Mouse (Mus musculus) hindbrain, embryonic 16.5 days (tissue): ENCODE data around the gene Lce3b. TPM values are rescaled to one million over a fixed set of nuclear protein-coding genes. Genes with fewer than 3 reads are reported as not detected.
A peak's percentile ranks its signal among the peaks of the same experiment; 100 is the strongest.

Experiments used
- ATAC-seq: fragments of 200-750 bp; cut with Nextera tagmentation; 2 replicates; pipeline ENCODE4 v1.8.0; 2017; ENCODE audit warnings: moderate TSS enrichment, moderate library complexity
- H3K27ac ChIP-seq: fragments of 300-500 bp; sonication (generic); 2 replicates; pipeline ENCODE4 v1.5.1; 2014; ENCODE audit warnings: low read depth, mild to moderate bottlenecking, control low read depth, low read length, moderate library complexity
- H3K27me3 ChIP-seq: fragments of 300-500 bp; sonication (generic); replicated peaks from 2 replicates; pipeline ENCODE4 v1.6.1; 2014; ENCODE audit warnings: low read length; ENCODE audit not compliant: control insufficient read depth, insufficient read depth
- H3K36me3 ChIP-seq: fragments of 300-500 bp; sonication (generic); 2 replicates; pipeline ENCODE4 v1.6.1; 2014; ENCODE audit warnings: mild to moderate bottlenecking, low read length, moderate library complexity, mixed read lengths; ENCODE audit not compliant: control insufficient read depth, insufficient read depth
- H3K4me1 ChIP-seq: fragments of 300-500 bp; sonication (generic); 2 replicates; pipeline ENCODE4 v1.6.1; 2014; ENCODE audit warnings: low read depth, low read length; ENCODE audit not compliant: control insufficient read depth, insufficient read depth
- H3K4me2 ChIP-seq: fragments of 300-500 bp; sonication (generic); 2 replicates; pipeline ENCODE4 v1.6.1; 2014; ENCODE audit warnings: mild to moderate bottlenecking, low read length, control low read depth, moderate library complexity
- H3K4me3 ChIP-seq: fragments of 300-500 bp; sonication (generic); 2 replicates; pipeline ENCODE4 v1.5.1; 2014; ENCODE audit warnings: mild to moderate bottlenecking, low read length, control low read depth, moderate library complexity
- H3K9ac ChIP-seq: fragments of 300-500 bp; sonication (generic); 2 replicates; pipeline ENCODE4 v1.6.1; 2014; ENCODE audit warnings: low read depth, mild to moderate bottlenecking, control low read depth, low read length, moderate library complexity
- H3K9me3 ChIP-seq: fragments of 300-500 bp; sonication (generic); 2 replicates; pipeline ENCODE4 v1.6.1; 2014; ENCODE audit warnings: mild to moderate bottlenecking, low read length, moderate library complexity; ENCODE audit not compliant: control insufficient read depth
- WGBS: fragments of 180-500 bp; shearing (Covaris S2); extraction: QIAGEN DNeasy Blood & Tissue Kit; methylation state at CpG from one replicate; pipeline ENCODE4 v1.1.7; 2014; 5-methylcytosine and 5-hydroxymethylcytosine counted together
- polyA plus RNA-seq: library from polyadenylated mRNA; unstranded; fragments of >200 nt; fragmentation: Nextera tagmentation; extraction: Ambion mirVana; gene quantifications from 2 replicates; pipeline ENCODE4 v1.2.1, GENCODE M21; 2015

Gene Lce3b
- polyA plus RNA-seq = not detected in 2 replicates

DNA sequence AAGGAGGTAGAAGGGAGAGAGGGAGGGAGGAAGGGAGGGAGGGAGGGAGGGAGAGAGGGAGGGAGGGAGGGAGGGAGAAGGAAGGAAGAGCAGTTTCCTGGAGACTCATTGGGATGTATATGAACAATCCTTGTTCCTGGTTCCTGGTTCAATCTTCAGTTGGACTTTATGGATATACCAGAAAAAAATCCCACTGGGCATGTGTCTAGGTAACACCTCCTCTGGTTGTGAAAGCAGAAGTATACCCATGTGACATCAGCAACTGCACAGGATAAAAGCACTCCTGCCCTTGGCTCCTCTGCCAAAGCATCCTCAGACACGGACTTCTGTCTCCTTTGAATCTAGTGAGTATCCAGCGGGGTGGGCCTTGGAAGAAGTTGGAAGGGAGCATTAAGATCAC lies at the start of gene Lce3b:
Lce3b (plus strand) TSS at position 301 of the 400 bp plus-strand sequence.
- Histone ChIP-seq H3K27ac (no peak within 1 kb of the TSS), H3K27me3 (no peaks in the 10 kb centered on the region), H3K9ac (no peak within 1 kb of the TSS), H3K4me3 (no peak within 1 kb of the TSS), H3K9me3 (no peaks in the 10 kb centered on the region), H3K4me1 (no peaks in the 10 kb centered on the region), H3K4me2 (no peak within 1 kb of the TSS), H3K36me3 (no peaks in the 10 kb centered on the region)
- 65% methylated on average over 2 of the region's 2 CpGs for WGBS
- no peak for ATAC-seq

DNA sequence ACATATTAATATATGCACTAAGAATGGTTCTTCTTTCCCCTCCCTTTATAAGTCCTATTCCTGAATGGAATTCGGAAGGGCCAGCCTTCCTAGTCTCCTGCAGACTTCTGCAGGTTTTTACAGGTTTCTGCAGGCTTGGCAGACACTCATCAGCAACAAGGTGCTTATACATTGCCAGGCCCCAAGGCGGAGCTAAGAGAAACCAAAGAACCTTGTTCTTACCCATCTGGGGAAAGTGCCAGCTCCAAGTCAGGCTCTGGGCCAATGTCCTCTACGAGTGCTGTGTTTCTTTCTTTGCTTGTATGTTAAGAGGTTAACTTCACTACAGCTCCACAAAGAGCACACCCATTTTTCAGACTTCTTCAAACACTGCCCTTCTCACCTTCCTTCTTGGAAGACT lies 38.7 kb upstream of the Lce3b start:
- Histone ChIP-seq H3K4me2 (no peak overlapping the region), H3K9me3 (no peaks in the 10 kb centered on the region), H3K36me3 (no peaks in the 10 kb centered on the region), H3K4me1 (no peaks in the 10 kb centered on the region), H3K27me3 (no peaks in the 10 kb centered on the region), H3K4me3 (no peak overlapping the region), H3K9ac (no peak overlapping the region), H3K27ac (no peak overlapping the region)
- no peak for ATAC-seq
- 67% methylated on average over 3 of the region's 3 CpGs for WGBS

GRCm38 (mm10) chr3:92894489-92894888 lies 38.3 kb upstream of the Lce3b start:
- Histone ChIP-seq H3K36me3 (no peaks in the 10 kb centered on the region), H3K4me3 (no peak overlapping the region), H3K27ac (no peak overlapping the region), H3K4me2 (no peak overlapping the region), H3K27me3 (no peaks in the 10 kb centered on the region), H3K4me1 (no peaks in the 10 kb centered on the region), H3K9me3 (no peaks in the 10 kb centered on the region), H3K9ac (no peak overlapping the region)
- WGBS = 64% methylated on average over 1 of the region's 1 CpGs
- no peak for ATAC-seq

- H3K9ac ChIP-seq = no peak overlapping the region
- H3K9me3 ChIP-seq = no peaks in the 10 kb centered on the region
- no peak overlapping the region for H3K27ac ChIP-seq
- H3K4me3 ChIP-seq = no peak overlapping the region
- H3K36me3 ChIP-seq = no peaks in the 10 kb centered on the region
- H3K4me1 ChIP-seq = no peaks in the 10 kb centered on the region
- no peak for ATAC-seq
- no peaks in the 10 kb centered on the region for H3K27me3 ChIP-seq
- H3K4me2 ChIP-seq = no peak overlapping the region
- WGBS = 23% methylated on average over 3 of the region's 3 CpGs
Observed at GRCm38 (mm10) chr3:92902992-92903391, 29.8 kb upstream of the Lce3b start.

DNA sequence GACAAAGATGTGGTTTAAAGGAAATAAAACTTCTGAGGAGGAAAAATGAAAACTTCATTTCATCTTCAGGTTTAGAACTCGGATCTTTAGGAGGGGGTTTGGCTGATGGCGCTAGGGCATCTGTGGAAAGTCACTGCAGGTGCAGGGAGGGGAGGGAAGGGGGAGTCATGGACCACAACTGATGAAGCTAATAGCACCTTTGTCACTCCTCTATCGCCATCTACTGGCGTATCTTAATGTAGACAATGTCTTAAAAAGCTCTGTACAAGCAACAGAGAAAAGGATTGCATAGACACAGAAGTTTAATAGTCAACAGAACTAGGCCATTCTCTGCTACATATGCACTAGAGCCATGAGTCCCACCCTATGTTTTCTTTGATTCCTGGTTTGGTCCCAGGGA lies 29.1 kb upstream of the Lce3b start:
- Histone ChIP-seq H3K9ac (no peak overlapping the region), H3K27me3 (no peaks in the 10 kb centered on the region), H3K36me3 (no peaks in the 10 kb centered on the region), H3K4me2 (no peak overlapping the region), H3K4me1 (no peaks in the 10 kb centered on the region), H3K4me3 (no peak overlapping the region), H3K27ac (no peak overlapping the region), H3K9me3 (no peaks in the 10 kb centered on the region)
- 32% methylated on average over 4 of the region's 4 CpGs for WGBS
- peak; percentile 76; the same call in 1 of the 2 replicates for ATAC-seq

DNA sequence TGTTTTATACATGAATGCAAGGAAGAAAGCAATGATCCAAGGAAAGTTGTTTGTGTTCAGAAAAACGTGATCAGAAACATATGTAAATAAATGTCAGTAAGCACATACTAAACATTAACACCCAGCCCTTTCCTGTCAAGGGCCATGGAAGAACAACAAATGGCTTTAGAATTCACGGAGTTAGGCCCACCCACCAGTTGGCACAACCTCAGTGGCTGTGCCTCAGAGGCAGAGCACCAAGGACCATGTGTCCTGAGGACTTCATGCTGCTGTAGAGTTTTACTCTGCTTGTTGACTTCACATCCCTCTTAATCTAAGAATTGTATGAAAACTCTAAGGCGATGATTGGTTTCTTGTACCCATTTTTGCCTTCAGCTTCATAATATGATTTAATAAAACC lies 27.6 kb upstream of the Lce3b start:
- Histone ChIP-seq H3K4me2 (no peak overlapping the region), H3K27ac (no peak overlapping the region), H3K9ac (no peak overlapping the region), H3K4me1 (no peaks in the 10 kb centered on the region), H3K4me3 (no peak overlapping the region), H3K36me3 (no peaks in the 10 kb centered on the region), H3K9me3 (no peaks in the 10 kb centered on the region), H3K27me3 (no peaks in the 10 kb centered on the region)
- WGBS = 54% methylated on average over 3 of the region's 3 CpGs
- ATAC-seq = no peak

DNA sequence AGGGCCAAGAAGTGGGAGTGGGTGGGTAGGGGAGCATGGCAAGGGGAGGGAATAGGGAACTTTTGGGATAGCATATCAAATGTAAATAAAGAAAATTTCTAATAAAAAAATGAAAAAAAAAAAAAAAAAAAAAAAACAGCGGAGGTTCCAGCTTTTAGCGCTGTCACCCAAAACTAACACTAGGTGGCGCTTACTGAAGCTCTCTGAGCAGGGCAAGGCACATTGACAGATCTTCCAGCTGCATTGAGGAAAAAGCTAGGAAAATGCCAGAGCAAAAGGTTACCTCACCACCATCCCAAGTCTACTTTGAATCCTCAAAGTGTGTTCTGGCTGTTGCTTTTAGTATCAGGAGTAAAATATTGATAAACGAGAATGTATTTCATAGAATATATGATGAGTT lies 25.2 kb upstream of the Lce3b start:
- peak; percentile 71 for ATAC-seq
- H3K36me3 ChIP-seq = no peaks in the 10 kb centered on the region
- H3K9me3 ChIP-seq = no peaks in the 10 kb centered on the region
- H3K4me3 ChIP-seq = no peak overlapping the region
- H3K27ac ChIP-seq = no peak overlapping the region
- H3K4me1 ChIP-seq = no peaks in the 10 kb centered on the region
- H3K4me2 ChIP-seq = no peak overlapping the region
- WGBS = 28% methylated on average over 3 of the region's 4 CpGs
- no peak overlapping the region for H3K9ac ChIP-seq
- H3K27me3 ChIP-seq = no peaks in the 10 kb centered on the region

DNA sequence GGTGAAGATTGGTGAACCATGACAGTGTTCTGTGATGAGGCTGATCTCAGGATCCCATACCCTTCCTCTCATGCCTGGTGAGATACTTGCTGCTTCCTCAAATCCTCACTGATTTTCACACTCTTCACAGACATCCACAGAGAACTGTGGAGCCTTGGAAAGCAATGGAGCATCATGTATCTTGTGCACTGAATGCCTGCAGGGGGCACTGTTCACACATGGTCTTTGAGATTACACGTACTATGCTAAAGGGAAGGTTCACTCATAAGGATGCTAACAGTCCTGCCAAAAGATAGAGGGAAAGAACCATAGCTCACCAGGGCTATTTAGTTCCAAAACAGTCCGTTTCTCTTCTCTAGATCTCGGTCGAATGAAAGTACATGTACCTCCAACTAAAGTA lies 12.4 kb upstream of the Lce3b start:
- no peaks in the 10 kb centered on the region for H3K27me3 ChIP-seq
- no peaks in the 10 kb centered on the region for H3K36me3 ChIP-seq
- WGBS = 57% methylated on average over 4 of the region's 4 CpGs
- H3K27ac ChIP-seq = no peak overlapping the region
- H3K4me3 ChIP-seq = no peak overlapping the region
- H3K4me2 ChIP-seq = no peak overlapping the region
- H3K9ac ChIP-seq = no peak overlapping the region
- no peak for ATAC-seq
- H3K9me3 ChIP-seq = no peaks in the 10 kb centered on the region
- no peaks in the 10 kb centered on the region for H3K4me1 ChIP-seq

- Histone ChIP-seq H3K9me3 (no peaks in the 10 kb centered on the region), H3K27me3 (no peaks in the 10 kb centered on the region), H3K4me3 (no peak within 1 kb of the TSS), H3K27ac (no peak within 1 kb of the TSS), H3K4me1 (no peaks in the 10 kb centered on the region), H3K4me2 (no peak within 1 kb of the TSS), H3K36me3 (no peaks in the 10 kb centered on the region), H3K9ac (no peak within 1 kb of the TSS)
- 73% methylated on average over 2 of the region's 2 CpGs for WGBS
- ATAC-seq = no peak
Observed at GRCm38 (mm10) chr3:92926130-92926529, 6.6 kb upstream of the Lce3b start, which contains the start of gene Lce3a. Lce3a (minus strand) TSS chr3:92926230.

- ATAC-seq = no peak
- 81% methylated on average over 1 of the region's 1 CpGs for WGBS
Observed at GRCm38 (mm10) chr3:92944186-92944585, 11.4 kb downstream of the Lce3b start, which contains the start of gene Lce3c. Lce3c (plus strand) TSS chr3:92944486.

More at GRCm38 (mm10) chr3:92944186-92944585, 11.4 kb downstream of the Lce3b start, which contains the start of gene Lce3c:
- no peaks in the 10 kb centered on the region for H3K36me3 ChIP-seq
- no peak within 1 kb of the TSS for H3K4me2 ChIP-seq
- no peak within 1 kb of the TSS for H3K4me3 ChIP-seq
- no peaks in the 10 kb centered on the region for H3K9me3 ChIP-seq
- H3K27ac ChIP-seq = no peak within 1 kb of the TSS
- no peaks in the 10 kb centered on the region for H3K4me1 ChIP-seq
- H3K9ac ChIP-seq = no peak within 1 kb of the TSS
- no peaks in the 10 kb centered on the region for H3K27me3 ChIP-seq
